Mouse (Mus musculus) v-Abl transformed pro-B cells (cell line): ENCODE data around the gene Them7.

Experiments
- in situ Hi-C, 2 experiments: fragments of 400-800 bp; cut with MboI; formaldehyde crosslinking; loops; one replicate each; pipeline ENCODE4 v1.15.1; 2025; ENCODE audit not compliant: unreplicated experiment in 2 of 2

Them7 gene

DNA sequence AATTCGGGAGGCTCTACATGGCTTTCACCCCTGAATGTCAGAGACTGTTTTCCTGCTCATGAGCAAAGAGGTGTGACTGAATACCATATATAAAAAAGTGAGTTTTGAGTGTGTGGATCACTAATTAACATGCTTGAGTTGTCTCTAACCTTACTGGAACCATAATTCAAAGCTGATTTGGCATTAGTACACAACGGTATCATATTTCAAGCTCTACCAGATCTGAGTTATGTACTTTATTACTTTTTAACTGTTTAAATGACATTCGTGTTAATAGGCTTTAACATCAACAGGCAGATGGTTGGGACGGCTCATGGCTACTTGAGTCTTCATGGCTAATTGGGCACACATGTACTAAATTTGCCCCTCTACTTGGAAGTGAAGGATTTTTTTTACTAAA lies 8.3 kb downstream of the Them7 start:
- in situ Hi-C loops: loop anchor here (5.0 to 25.0 kb wide), 6 partner anchors 340 to 1095 kb away; partner anchors contain the start of gene Cstf3 (in 1 of the 2)

DNA sequence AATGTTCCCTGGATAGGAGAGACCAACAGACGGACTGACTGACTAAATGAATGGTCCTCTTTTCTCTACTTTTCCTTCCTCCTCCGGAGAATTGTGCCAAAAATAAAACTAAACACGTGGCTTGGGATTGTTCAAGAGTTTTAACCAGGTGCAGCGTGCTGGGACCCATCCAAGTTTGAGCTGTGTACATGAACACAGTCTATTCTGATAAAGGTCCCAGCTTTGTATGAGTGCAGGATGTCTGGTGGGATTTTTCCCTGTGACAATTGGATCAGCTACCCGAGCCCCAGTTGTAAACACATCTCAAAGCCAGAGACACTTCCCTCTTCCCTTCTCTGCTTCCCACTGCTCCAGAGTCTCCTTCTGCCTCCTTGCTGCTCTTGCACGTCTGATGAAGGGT lies 10.2 kb downstream of the Them7 start:
- in situ Hi-C loops: loop anchor here (5.0 to 25.0 kb wide), 6 partner anchors 342 to 1097 kb away; partner anchors contain the start of gene Cstf3 (in 1 of the 2)

DNA sequence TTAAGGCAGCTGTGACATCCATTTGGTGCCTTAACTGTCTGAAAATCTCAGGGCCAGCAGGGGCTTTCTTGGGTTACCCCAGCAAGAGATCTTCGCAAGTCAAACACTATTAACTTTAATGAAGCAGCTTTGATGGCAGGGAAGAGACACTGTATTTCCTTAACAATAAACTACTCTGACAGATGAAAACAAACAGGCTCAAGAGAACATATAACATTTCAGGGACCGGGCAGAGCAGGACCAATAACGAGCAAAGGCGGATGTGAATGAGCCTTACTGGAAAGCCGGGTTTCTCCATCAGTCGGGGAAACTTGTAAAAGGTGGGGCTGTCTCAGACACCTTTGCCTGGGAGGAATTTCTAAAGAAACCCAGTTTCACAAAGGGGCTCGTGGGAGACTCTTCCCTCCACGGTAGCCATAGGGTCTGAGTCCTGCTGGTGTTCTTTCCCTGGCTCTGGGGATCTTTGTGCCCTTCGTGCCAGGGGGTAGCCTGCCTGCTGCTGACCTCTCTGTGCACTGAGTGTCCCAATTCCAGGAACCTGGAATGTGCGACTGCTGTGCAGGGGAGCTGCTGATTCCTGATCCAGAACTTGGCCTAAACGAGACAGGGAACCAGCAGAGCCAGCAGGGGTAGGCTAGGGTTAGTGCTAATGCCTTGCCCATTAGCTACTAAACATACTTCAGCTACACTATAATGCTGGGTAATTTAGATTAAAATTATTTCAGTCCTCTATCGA lies 11.4 kb downstream of the Them7 start:
- in situ Hi-C loops: loop anchor here (10.0 to 25.0 kb wide), 3 partner anchors 551 to 798 kb away; partner anchors contain the start of gene Cstf3 (in 1 of the 2)

DNA sequence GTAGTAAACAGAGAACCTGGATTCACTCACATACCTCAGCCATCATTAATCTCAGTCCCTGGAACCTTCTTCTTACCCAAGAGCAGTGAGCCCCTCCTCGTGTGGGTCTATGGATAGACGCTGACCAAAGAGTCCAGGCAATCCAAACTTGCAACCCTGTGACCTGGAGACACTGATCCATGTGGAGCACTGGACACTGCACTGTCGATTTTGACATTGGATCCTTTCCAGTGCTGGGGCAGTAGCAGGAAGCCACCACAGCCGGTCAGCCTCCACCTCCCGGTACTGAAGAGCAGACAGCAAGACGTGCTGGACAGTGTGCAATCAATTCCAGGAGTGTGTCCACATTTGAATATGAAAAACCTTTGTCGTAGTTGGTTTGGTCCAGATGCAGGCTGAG lies 13.3 kb downstream of the Them7 start:
- in situ Hi-C loops: loop anchor here (10.0 to 25.0 kb wide), 3 partner anchors 553 to 800 kb away; partner anchors contain the start of gene Cstf3 (in 1 of the 2)

DNA sequence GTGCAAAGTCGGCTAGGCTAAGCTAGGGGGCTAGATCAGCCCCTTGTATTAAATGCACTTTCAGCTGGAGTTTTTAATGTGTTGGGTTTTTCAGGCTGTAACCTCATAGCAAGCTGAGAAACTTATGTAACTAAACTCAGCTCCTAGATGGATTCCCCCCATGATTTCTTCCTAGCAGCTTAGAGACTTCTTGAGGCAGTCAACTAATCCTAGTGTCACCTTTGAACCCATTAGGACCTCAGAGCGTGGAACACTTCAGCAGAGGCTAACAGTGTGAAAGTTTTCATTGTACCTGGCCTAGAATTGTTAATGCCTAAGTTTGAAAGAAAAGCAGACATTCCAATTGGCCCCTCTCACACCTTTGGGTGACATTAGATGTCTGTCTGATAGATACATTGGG lies 13.7 kb downstream of the Them7 start:
- in situ Hi-C loops: loop anchor here (10.0 to 25.0 kb wide), 3 partner anchors 553 to 801 kb away; partner anchors contain the start of gene Cstf3 (in 1 of the 2)

DNA sequence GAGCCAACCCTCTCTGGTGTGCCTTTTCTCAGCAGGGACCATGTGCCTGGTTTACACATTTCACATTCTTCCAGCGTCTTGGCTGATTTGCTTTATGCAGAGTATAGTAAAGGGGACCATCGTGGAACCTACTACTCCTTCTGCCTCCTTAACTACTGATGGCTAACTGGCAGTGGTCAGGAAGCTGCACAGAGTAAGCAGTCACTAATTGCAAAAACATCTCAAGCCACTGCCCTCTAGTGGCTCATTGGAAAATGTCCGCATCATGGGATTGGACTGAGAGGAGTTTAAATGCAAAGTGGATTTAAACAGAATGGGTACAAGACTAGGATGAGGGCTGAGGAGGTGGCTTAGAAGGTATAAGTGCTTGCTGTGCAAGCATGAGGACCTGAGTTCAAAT lies 14.7 kb downstream of the Them7 start:
- in situ Hi-C loops: loop anchor here (10.0 to 25.0 kb wide), 3 partner anchors 554 to 801 kb away; partner anchors contain the start of gene Cstf3 (in 1 of the 2)

DNA sequence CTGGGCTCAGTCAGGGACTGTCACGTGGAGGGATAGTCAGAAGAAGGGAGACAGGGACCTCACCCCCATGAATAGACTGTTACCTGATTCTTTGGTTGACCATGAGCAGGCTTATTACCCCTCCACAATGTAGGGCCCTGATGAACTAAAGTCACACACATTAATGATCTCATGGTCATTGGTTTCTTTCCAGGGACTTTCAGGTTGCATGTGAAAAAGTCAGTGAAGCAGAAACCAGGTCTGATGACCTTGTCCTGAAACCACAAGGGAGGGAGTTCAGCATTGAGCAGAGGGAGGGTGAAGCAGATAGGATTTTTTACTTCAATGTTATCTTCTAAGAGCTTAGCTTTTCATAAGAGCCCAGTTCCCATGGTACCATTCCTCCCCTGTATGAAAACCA lies 16.5 kb downstream of the Them7 start:
- in situ Hi-C loops: loop anchor here in 1 of 2 experiments (25.0 kb wide), 2 partner anchors 653 to 803 kb away; partner anchors contain the start of gene Cstf3

DNA sequence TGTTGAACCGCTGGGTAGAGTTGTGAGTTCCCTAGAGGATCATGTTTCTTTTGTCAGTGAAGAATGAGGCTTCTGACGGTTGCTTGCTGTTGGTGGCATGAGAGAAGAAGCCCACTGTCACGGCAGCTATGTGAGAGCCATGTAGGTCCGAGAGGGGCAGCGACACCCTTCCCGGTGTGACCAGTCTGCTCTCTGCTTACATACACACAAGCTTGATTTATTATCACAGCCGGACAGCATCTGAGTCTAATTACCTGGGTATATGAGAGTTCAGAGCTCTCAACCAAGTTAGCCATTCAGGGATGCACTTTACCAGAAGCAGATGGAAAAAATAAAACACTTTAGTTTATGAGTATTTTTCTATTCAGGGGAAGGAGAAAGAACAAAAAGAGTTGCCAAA lies 18.8 kb downstream of the Them7 start:
- in situ Hi-C loops: loop anchor here in 1 of 2 experiments (25.0 kb wide), 2 partner anchors 656 to 806 kb away; partner anchors contain the start of gene Cstf3

DNA sequence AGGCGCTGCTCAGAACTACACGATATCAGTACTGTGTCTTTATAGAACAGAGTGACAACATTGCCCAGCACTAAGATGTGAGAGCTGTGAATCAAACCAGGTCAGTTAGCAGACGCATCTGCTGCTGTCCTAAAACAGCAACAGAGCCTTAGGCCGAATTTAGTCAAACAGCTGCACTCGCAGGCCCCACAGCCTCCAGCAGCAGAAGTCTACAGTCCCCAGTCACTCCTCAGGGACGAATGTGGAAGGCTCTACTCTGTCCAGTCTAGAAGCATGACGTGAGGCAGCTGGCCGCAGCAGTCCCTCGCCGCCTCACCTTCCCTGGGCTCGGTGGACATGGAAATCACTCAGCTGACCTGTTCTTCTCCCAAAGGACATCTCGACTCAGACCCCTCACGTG lies 20.6 kb downstream of the Them7 start:
- in situ Hi-C loops: loop anchor here in 1 of 2 experiments (25.0 kb wide), 2 partner anchors 657 to 807 kb away; partner anchors contain the start of gene Cstf3

DNA sequence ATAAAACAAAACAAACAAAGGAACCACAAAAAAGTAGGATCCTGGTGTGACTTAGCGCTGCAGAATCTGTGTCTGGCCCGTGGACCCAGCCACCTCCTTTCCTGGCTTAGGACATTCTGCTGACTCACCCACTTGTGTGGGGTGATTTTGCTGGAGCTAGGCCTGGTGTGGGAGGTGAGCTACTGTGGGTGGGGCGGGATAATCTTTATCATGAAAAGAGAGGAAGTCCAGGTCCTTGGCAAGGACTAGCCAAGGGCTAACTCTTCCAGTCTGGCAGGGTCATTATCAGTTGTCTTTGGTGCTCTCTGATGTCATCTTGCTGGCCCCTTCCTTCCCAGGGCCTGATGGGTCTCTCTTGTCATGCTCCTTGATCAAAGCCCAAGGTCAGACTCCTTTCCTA lies 27.9 kb downstream of the Them7 start:
- in situ Hi-C loops: no loop called here

DNA sequence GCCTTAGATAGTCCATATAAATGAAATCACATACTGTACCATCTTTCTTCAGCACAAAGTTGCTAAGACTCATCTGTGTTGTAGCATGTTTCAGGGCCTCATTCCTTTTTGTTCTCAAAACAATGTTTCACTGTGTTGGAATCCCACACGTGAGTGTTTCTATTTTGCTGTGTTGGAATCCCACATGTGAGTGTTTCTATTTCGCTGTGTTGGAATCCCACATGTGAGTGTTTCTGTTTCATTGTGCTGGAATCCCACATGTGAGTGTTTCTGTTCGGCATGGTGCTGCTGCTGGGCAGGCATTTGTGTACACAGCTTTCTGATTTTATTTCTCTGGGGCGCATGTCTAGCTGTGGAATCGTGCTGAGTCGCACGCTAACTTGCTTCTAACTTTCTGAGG lies 28.7 kb downstream of the Them7 start:
- in situ Hi-C loops: no loop called here

DNA sequence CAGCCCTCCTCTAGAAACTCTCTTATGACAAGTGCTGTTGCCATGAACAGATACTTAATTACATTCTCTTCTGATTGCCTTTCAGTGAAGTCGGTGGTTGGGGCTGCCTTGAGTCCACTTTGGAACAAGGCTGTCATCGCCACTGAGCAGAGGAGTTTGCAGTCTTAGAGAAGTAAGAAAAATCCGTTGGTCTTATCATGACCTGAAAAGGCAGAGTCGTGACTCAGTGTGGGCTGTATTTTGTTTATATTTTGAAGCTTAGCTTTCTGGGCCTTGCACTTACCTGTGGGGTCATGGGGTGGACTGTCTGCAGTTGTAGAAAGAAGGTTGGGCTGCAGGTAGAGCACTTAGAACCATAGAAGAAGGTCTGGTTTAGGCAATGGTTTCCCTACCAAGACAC lies 31.3 kb downstream of the Them7 start:
- in situ Hi-C loops: no loop called here

DNA sequence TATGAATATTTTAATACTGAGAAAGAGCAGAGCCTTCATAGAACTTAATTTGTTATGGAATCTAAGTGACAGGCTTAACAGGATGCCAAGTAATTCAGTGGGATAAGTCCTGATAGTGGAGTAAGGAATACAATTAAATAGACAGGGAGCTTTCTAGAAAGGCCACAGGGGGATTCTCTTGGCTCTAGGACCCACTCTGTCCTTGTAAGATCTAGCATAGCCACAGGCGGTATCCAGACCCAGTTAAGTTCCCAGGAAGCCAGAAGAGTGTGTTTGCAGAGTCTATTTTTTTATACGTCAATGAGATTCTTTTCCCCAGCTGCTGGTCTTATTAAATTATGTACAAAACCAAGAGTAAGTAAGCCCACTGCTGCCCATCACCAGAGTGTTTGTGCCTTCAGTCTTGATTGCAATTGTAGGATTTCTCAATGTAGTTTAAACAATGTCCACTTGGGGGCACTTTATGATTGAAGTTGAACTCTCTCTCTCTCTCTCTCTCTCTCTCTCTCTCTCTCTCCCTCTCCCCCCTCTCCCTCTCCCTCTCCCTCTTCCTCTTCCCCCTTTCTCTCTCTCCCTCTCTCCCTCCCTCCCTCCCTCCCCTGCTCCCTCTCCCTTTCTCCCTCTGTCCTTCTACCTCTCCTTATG lies 32.4 kb downstream of the Them7 start:
- in situ Hi-C loops: no loop called here

DNA sequence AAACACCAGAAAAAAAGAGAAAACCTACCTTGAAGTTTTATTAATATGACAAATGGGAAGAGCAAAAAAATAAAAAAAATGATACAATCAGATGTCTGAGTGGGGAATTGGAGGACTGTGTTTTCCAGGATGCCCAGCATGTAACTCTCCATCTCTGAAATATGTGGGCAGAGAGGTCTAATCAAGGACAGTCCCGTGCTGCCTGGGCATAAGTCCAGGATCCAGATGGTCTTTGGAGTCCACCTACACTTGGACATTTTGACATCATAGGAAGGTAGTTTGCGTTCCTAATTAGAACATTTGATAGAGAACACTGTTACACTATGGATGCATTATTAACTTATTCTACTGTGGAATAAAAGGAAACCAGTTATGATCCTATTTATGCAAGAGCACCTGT lies 33.3 kb downstream of the Them7 start:
- in situ Hi-C loops: no loop called here

DNA sequence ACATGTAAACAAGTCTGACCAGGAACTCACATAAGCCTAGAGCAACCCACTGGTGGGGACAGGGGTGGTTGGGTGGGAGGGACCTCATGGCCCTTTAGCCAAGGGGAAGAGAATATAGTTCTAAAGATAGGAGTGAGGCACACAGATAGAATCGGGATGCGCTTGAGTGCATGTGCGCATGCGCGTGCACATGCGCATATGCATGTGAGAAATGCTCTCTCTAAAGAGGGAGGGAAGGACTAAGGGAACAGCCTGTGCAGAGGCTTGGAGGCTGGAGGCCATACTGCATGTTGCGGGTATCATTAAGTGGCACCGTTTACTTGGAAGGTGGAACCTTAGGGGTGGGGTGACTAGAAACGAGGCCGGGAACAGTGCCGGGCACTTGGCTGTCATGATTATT lies 37.2 kb downstream of the Them7 start:
- in situ Hi-C loops: no loop called here

DNA sequence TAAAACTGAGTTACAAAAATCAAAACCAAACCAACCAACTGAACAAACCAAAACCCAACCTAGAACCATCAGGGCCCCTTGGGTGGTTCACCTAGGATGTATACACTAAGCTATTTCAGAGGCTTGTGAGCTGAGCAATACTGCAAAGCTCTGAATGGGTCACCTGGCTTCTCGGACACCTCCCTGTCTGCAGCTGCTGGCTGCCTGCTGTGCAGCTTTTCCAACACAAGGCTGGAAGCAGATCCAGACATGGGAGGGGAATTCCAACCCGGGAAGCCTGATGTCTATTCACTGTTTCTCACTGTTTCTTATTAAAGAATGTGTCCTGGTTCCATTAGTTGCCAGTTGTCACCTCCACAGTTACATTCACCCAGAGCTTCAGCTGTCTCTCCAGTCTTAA lies 39.1 kb downstream of the Them7 start:
- in situ Hi-C loops: no loop called here

DNA sequence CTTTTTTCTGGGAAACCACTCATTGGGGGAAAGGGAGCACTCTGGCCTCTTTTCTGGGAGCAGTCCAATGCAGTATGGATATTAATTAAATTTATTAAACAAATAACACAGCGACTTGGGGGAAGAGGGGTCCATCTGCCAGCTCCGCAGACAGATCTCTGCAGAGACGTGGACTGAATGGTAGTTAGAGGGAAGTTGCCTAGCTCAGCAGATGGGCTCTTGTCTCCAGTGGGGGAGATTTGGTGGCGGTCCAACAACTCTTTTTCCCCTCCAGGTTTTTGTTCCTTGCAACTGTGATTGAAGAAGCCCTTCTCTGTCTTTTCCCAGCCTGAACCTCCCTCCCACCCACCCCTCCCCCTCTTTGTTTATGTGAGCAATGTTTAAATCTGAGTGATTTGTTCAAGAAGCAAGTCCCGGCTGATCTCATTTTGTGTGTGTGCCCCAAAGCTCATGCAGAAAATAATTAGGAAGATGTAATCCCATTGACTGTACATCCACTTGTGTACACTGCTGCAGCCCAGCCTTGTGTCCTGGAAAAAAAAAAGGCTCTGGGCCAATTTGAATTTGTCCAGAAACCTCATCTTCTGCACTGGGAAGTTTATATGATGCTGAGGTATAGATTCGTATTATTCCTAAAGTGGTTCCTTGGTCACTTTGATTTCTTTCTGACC lies 58.4 kb downstream of the Them7 start:
- in situ Hi-C loops: no loop called here

DNA sequence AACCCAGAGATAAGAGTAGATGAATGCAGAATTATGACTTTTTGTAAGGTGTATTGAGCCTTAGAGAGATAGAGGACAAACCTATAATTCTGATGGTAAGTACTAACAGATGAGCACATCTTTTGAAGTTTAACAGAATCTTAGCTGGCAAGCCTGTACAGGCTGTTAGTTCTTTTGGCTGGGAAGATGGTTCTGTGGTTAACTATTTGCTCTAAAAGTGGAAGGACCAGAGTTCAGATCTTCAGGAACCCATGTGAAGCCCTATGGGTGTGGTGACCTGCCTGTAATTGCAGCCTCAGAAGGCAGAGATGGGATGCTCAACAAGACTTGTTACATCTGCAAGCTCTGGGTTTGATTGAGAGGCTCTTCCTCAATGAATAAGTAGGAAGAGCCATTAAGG lies 59.7 kb downstream of the Them7 start:
- in situ Hi-C loops: no loop called here

DNA sequence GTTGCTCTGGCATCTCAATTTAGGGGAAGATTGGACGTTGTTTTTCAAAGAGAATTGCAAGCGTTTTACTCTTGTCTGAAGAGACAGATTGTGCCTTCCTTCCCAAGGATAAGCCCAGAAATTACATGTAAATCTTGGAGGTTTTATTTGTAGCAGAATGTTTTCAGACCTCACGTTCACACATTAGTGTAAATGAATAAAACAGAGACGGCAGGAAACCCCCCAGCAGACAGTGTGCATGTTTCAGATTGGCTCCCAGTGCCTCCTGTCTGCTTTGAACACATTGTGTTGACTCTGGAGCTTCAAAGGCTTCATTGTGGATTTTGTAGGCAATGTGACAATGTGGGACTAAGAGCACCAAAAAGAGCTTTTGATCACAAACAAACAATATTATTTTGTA lies 60.7 kb downstream of the Them7 start:
- in situ Hi-C loops: no loop called here

DNA sequence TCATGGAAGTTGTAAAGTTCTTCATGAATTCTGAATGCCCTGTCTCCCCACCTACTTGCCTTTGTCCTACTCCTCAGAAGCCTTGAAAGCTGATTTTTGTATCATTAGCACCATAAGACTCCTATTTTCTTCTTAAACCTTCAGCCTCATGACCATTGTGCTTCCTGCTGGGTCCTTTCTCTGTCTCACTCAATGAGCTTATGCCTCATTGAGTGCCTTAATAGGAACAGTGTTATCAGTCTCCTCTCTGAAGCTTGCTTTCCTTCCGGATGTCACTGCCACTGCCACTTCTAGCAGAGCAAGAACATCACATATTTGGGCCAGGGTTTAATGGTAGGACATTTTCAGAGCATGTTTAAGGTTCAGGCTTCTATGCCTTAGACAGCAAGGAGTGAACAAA lies 71.7 kb downstream of the Them7 start:
- in situ Hi-C loops: no loop called here

DNA sequence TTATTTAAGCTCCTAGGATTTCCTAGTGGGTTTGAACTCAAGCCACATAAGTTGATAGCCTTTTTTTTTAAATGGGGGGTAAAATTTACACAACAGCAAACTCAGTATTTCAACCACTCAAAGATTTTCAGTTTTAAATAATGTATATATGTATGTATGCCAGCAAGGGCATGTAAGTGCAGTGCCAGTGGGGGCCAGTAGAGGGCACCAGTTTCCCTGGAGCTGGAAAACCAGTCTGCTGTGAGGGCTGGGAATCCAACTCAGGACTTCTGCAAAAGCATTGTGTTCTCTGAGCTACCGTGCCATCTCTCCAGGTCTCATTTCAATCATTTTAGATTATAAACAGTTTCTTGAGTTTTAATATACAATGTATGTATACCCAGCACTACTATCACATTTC lies 74.8 kb downstream of the Them7 start:
- in situ Hi-C loops: no loop called here
